Mouse (Mus musculus) pancreas, adult 10 weeks (tissue): ENCODE data around the gene Tex9. TPM values are rescaled to one million over a fixed set of nuclear protein-coding genes. Genes with fewer than 3 reads are reported as not detected.

Experiments
- polyA plus RNA-seq: library from polyadenylated mRNA; stranded (reverse); fragments of 350-450 nt; fragmentation: Illumina TruSeq; extraction: RNeasy Lipid Tissue Mini Kit (QIAGEN cat#74804); gene quantifications from one replicate; pipeline ENCODE4 v1.2.3, GENCODE M21; 2015; ENCODE audit warnings: low read depth, low replicate concordance; ENCODE audit not compliant: insufficient read depth

Gene Tex9
- 2.3 TPM for polyA plus RNA-seq

DNA sequence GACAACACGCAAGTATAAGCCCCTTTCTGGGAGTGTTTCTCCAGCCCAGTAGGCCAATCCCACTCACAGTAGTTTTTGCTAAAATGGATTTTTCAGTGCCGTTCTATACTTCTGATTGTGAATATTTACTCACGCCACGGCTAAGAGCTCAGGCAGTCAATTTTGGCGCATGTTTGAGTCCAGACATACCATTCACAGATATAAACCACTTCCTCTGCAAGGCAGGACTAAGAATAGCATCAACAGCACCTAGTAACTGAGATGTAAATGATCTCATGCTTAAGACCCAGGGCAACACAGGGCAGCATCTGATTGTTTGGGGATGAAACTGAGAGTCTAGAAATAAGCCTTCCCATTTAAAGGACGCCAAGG lies at the start of gene Tex9:
Gene Tex9, minus strand, starts transcription at position 19 of the 372 bp plus-strand sequence.

GRCm38 (mm10) chr9:72531996-72532380 lies 40.0 kb upstream of the Tex9 start, which contains the start of gene Rfx7:
Gene Rfx7 (plus strand): TSS chr9:72532240.

DNA sequence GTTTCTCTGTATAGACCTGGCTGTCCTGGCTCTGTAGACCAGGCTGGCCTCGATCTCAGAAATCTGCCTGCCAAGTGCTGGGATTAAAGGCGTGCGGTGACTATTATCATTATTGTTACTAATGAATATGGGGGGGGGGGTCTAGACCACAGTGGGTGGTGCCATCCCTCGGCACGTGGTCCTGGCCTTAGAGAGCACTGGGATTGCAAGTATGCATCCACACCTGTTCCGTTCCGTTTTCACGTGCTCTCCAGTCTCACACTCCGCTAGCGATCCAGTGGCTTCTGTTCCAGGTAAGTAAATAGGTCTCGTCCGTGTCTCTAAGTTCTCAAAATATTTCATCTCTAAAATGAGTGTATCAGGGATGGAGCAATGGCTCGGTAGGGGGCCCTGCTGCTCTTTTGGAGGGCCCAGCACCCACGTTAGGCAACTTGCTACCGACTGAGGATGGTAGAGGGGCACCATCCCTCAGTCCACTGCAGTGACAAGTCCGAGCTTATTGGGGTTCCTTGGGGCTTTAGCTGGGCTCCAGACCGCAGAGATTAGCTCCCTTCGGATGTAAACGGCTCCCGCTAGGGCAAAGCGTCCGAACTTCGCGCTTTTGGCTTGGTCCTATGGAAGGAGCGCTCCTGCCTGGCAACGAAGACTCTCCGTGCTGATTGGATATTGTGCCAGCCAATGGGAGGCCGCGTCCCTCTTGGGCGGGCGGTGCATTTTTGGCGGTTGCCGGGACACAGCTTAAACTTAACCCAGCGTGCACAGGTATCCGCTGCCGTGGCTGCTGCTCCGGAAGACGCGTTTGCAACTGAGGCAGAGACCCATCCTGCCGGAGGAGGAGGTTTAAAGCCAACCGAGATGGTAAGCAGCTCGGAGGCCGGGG lies 54.0 kb downstream of the Tex9 start, which contains the start of gene Mns1:
Gene Mns1, plus strand, starts transcription at position 190 of the 880 bp plus-strand sequence.

Other genes starting within 250 kb of the Tex9 start
- 10.0 TPM for gene Zfp280d, start 217.4 kb downstream of the Tex9 start, polyA plus RNA-seq
- gene Mns1, start 54.2 kb downstream of the Tex9 start, polyA plus RNA-seq: 0.59 TPM
- gene Rfx7, start 40.0 kb upstream of the Tex9 start, polyA plus RNA-seq: 2.5 TPM
- gene Nedd4, start 170.1 kb upstream of the Tex9 start, polyA plus RNA-seq: 88.2 TPM